Mouse (Mus musculus) heart, embryonic 10.5 days (tissue): ENCODE results near the gene Mccc1. TPM values are rescaled to one million over a fixed set of nuclear protein-coding genes. Genes with fewer than 3 reads are reported as not detected.

Source experiments
- DNase-seq: peaks from one replicate; pipeline ENCODE4 v3.0.0-alpha.2; 2017; ENCODE audit warnings: low spot score
- H3K27ac ChIP-seq: fragments of 300-500 bp; sonication (generic); 2 replicates; pipeline ENCODE4 v1.5.1; 2016; ENCODE audit warnings: mild to moderate bottlenecking
- H3K27me3 ChIP-seq: fragments of 300-500 bp; sonication (generic); 2 replicates; pipeline ENCODE4 v1.6.1; 2016; ENCODE audit warnings: mild to moderate bottlenecking; ENCODE audit not compliant: poor library complexity, insufficient read depth, severe bottlenecking
- H3K36me3 ChIP-seq: fragments of 300-500 bp; sonication (generic); 2 replicates; pipeline ENCODE4 v1.6.1; 2016; ENCODE audit warnings: mild to moderate bottlenecking, moderate library complexity
- H3K4me1 ChIP-seq: fragments of 300-500 bp; sonication (generic); 2 replicates; pipeline ENCODE4 v1.6.1; 2016; ENCODE audit warnings: mild to moderate bottlenecking
- H3K4me3 ChIP-seq: fragments of 300-500 bp; sonication (generic); 2 replicates; pipeline ENCODE4 v1.5.1; 2016; ENCODE audit warnings: mild to moderate bottlenecking, moderate library complexity
- H3K9me3 ChIP-seq: fragments of 300-500 bp; sonication (generic); 2 replicates; pipeline ENCODE4 v1.6.1; 2016; ENCODE audit warnings: mild to moderate bottlenecking, moderate library complexity
- WGBS: fragments of 180-500 bp; shearing (Covaris S2); methylation state at CpG from one replicate; pipeline ENCODE4 v1.1.7; 2016; 5-methylcytosine and 5-hydroxymethylcytosine counted together
- polyA plus RNA-seq: library from polyadenylated mRNA; unstranded; fragments of >200 nt; fragmentation: Nextera tagmentation; extraction: Ambion mirVana; gene quantifications from 2 replicates; pipeline ENCODE4 v1.2.1, GENCODE M21; 2016

Mccc1 gene
- polyA plus RNA-seq, 1 experiment from 2014 or later: 45.5 TPM

DNA sequence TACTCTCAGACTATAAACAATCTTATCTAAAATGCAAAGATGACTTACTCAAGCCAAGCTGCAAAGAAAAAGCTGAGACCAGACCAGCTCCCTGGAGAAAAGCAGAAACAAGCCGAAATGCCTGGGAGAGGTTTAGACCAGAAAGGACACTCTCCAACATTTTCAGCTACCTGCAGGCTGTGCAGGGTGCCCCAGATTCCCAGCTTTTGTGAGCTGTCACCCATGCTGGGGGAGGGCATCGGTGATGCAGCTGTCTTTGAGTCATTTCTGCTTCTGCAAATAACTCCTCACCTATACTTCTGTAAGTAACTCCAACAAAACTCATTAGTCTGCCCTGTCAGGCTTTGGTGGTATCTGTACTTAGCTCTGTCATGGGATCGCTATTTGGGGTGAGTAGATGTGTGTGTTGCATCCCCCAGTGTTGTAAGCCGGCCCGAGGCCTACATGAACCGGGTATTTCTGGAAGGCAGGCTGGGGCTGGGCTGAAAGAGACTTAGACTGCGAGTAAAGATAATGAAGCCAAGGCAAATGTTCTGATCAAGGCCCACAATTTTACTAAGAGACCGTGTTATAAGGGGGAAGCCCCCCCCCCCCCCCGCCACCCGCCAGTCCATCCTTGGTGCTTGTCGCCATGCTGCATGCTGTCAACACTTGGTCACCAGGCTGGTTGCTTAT lies 45.4 kb downstream of the Mccc1 start:
- peak; percentile 57 for DNase-seq
- no peak overlapping the region for H3K4me3 ChIP-seq
- H3K4me1 ChIP-seq: no peaks in the 10 kb centered on the region
- WGBS: 88% methylated on average over 11 of the region's 11 CpGs
- no peaks in the 10 kb centered on the region for H3K27me3 ChIP-seq
- H3K9me3 ChIP-seq: no peaks in the 10 kb centered on the region
- H3K36me3 ChIP-seq: peaks cover 20% of the 10 kb centered on the region; the same call in 1 of the 2 replicates
- no peak overlapping the region for H3K27ac ChIP-seq

DNA sequence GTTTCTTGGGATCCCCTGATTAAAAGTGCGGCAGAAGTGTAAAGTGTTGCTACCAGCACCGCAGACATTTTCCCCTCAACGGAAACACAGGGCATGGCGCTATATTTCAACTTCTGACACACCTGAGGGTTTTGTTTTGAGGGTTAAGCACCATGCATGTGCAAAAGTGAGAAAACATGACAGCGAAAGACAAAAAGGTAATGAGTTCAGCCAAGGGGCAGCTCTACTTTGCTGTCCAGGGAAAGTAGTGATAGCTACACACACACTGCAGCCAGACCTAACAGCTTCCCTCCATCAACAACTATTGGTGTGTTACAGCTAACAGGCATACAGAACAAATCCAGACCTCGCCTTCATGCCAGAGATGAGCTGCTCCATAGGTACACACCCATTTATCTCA lies 46.7 kb downstream of the Mccc1 start:
- peaks cover 12% of the 10 kb centered on the region; the same call in 1 of the 2 replicates for H3K36me3 ChIP-seq
- H3K27me3 ChIP-seq: no peaks in the 10 kb centered on the region
- DNase-seq: peak; percentile 52
- no peak overlapping the region for H3K4me3 ChIP-seq
- H3K4me1 ChIP-seq: no peaks in the 10 kb centered on the region
- no peak overlapping the region for H3K27ac ChIP-seq
- WGBS: 87% methylated on average over 6 of the region's 6 CpGs
- H3K9me3 ChIP-seq: no peaks in the 10 kb centered on the region

DNA sequence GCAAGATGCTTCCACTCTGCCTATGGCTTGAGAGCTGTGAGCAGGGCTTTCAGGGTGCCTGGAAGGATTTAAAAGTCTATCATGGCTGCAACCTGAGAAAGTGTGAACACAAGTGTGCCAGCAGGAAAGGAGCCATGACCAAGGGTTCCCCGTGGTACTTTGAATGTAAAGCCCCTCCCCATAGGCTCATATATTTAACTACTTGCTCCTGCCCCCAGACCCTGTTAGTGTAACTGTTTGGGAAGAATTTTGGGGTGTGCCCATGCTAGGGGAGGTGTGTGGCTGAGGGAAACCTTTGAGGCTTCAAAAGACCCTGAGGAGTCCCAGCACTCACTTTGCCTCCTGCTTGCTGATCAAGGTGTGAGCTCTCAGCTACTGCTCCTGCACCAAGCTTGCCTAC lies 47.3 kb downstream of the Mccc1 start:
- 33% methylated on average over 1 of the region's 1 CpGs for WGBS
- Histone ChIP-seq H3K4me3 (no peak overlapping the region), H3K36me3 (peaks cover 7% of the 10 kb centered on the region; the same call in 1 of the 2 replicates), H3K27me3 (no peaks in the 10 kb centered on the region), H3K27ac (no peak overlapping the region), H3K9me3 (no peaks in the 10 kb centered on the region), H3K4me1 (no peaks in the 10 kb centered on the region)
- peak; percentile 72 for DNase-seq

- 83% methylated on average over 7 of the region's 7 CpGs for WGBS
- no peaks in the 10 kb centered on the region for H3K36me3 ChIP-seq
These were observed 52.3 kb downstream of the Mccc1 start for GRCm38 (mm10) chr3:35948197-35948596.

DNA sequence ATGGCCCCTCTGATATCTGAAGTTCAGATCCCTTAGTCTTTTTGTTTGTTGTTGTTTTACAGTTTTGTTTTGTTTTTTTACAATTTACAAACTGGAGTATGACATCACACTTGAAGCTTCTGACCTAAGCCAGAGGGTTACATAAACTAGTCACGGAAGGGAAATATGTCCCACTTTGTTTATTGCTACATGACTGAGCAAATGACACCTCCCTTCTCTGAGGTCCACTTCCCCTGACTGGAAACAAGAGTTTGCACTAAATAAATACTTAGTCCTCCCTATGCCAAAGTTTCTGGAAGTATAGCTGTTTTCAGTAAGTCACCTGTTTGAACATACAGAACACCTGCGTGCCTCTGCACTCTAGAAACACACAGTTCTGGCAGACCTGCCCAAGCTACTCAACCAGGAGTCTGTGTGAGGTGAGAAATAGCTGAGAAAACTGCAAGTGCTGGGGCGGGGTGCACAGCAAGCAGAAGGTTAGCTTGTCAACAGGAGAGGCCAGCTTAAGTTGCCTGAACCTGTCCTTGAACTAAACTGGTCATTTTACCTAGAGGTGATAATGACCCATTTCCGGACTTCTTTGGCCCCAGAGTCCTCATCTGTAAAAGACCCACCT lies 59.9 kb downstream of the Mccc1 start:
- H3K4me1 ChIP-seq: no peaks in the 10 kb centered on the region
- 80% methylated on average over 4 of the region's 4 CpGs for WGBS
- H3K27ac ChIP-seq: no peak overlapping the region
- no peak overlapping the region for H3K4me3 ChIP-seq
- no peaks in the 10 kb centered on the region for H3K9me3 ChIP-seq
- peak; percentile 47 for DNase-seq
- no peaks in the 10 kb centered on the region for H3K27me3 ChIP-seq
- 0 out of 2 replicates have a peak, but pooled peaks cover 3% of the 10 kb centered on the region for H3K36me3 ChIP-seq

More at GRCm38 (mm10) chr3:35948197-35948596, 52.3 kb downstream of the Mccc1 start:
- H3K27me3 ChIP-seq: no peaks in the 10 kb centered on the region
- H3K4me3 ChIP-seq: no peak overlapping the region
- no peaks in the 10 kb centered on the region for H3K9me3 ChIP-seq
- H3K4me1 ChIP-seq: no peaks in the 10 kb centered on the region
- no peak overlapping the region for H3K27ac ChIP-seq
- peak; percentile 41 for DNase-seq

GRCm38 (mm10) chr3:35940047-35940446 lies 60.4 kb downstream of the Mccc1 start:
- H3K27ac ChIP-seq: no peak overlapping the region
- H3K9me3 ChIP-seq: no peaks in the 10 kb centered on the region
- no peaks in the 10 kb centered on the region for H3K27me3 ChIP-seq
- H3K36me3 ChIP-seq: 0 out of 2 replicates have a peak, but pooled peaks cover 3% of the 10 kb centered on the region
- no peak for DNase-seq
- WGBS: 43% methylated on average over 2 of the region's 2 CpGs
- no peak overlapping the region for H3K4me3 ChIP-seq
- no peaks in the 10 kb centered on the region for H3K4me1 ChIP-seq

DNA sequence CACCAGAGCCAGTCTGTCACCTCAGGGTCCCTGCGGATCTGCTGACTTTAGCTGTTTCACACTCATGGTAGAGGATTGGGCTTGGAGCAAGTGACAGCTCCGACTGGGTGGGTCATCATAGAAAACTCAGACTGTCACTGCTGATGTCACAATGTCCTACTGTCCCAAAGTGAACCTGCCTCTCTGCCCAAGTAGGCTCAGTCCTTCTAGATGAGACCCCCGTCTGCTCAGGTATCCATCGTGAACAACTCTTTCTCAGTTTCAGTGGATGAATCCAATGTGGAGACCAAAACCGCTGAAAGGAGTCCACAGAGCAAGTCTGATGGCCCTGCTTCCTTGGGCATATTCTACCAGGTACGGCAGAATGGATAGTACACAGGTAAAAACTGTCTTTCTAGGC lies 63.1 kb downstream of the Mccc1 start, which contains the start of gene Dcun1d1:
Gene Dcun1d1, minus strand, starts transcription at position 101 of the 400 bp plus-strand sequence.
- Histone ChIP-seq H3K27me3 (no peaks in the 10 kb centered on the region), H3K4me1 (peaks cover 8% of the 10 kb centered on the region; the same call in 1 of the 2 replicates)

GRCm38 (mm10) chr3:35933405-35933777 lies 67.1 kb downstream of the Mccc1 start:
- H3K36me3 ChIP-seq: no peaks in the 10 kb centered on the region
- H3K27ac ChIP-seq: peak overlapping the region; percentile 98
- peaks cover 31% of the 10 kb centered on the region for H3K4me1 ChIP-seq
- peak; percentile 80 for DNase-seq
- H3K27me3 ChIP-seq: no peaks in the 10 kb centered on the region
- under 1% methylated on average over 14 of the region's 14 CpGs for WGBS
- H3K4me3 ChIP-seq: peak overlapping the region; percentile 91
- no peaks in the 10 kb centered on the region for H3K9me3 ChIP-seq

More for the DNA sequence above, 63.1 kb downstream of the Mccc1 start, which contains the start of gene Dcun1d1:
- DNase-seq: no peak
- no peak within 1 kb of the TSS for H3K4me3 ChIP-seq
- H3K36me3 ChIP-seq: 0 out of 2 replicates have a peak, but pooled peaks cover 3% of the 10 kb centered on the region
- no peaks in the 10 kb centered on the region for H3K9me3 ChIP-seq
- no peak within 1 kb of the TSS for H3K27ac ChIP-seq
- WGBS: 88% methylated on average over 6 of the region's 6 CpGs

GRCm38 (mm10) chr3:35932735-35933404 lies 67.6 kb downstream of the Mccc1 start:
- 2% methylated on average over 53 of the region's 73 CpGs for WGBS
- peaks cover 31% of the 10 kb centered on the region for H3K4me1 ChIP-seq
- no peaks in the 10 kb centered on the region for H3K27me3 ChIP-seq
- H3K36me3 ChIP-seq: no peaks in the 10 kb centered on the region
- peak overlapping the region; percentile 98 for H3K27ac ChIP-seq
- DNase-seq: peak; percentile 88
- H3K9me3 ChIP-seq: no peaks in the 10 kb centered on the region
- H3K4me3 ChIP-seq: peak overlapping the region; percentile 91

- no peaks in the 10 kb centered on the region for H3K36me3 ChIP-seq
- H3K27me3 ChIP-seq: no peaks in the 10 kb centered on the region
- H3K4me3 ChIP-seq: peak overlapping the region; percentile 91
- H3K9me3 ChIP-seq: no peaks in the 10 kb centered on the region
- under 1% methylated on average over 65 of the region's 65 CpGs for whole genome bisulfite sequencing
- no peak for DNase-seq
- H3K27ac ChIP-seq: peak overlapping the region; percentile 98
- peaks cover 31% of the 10 kb centered on the region for H3K4me1 ChIP-seq
These were observed 68.4 kb downstream of the Mccc1 start for GRCm38 (mm10) chr3:35931896-35932727.

GRCm38 (mm10) chr3:35931359-35931758 lies 69.1 kb downstream of the Mccc1 start:
- peak overlapping the region; percentile 91 for H3K4me3 ChIP-seq
- no peak for DNase-seq
- WGBS: 42% methylated on average over 7 of the region's 7 CpGs
- H3K36me3 ChIP-seq: no peaks in the 10 kb centered on the region
- peak overlapping the region; percentile 98 for H3K27ac ChIP-seq
- H3K27me3 ChIP-seq: no peaks in the 10 kb centered on the region
- H3K4me1 ChIP-seq: peaks cover 31% of the 10 kb centered on the region
- H3K9me3 ChIP-seq: no peaks in the 10 kb centered on the region

DNA sequence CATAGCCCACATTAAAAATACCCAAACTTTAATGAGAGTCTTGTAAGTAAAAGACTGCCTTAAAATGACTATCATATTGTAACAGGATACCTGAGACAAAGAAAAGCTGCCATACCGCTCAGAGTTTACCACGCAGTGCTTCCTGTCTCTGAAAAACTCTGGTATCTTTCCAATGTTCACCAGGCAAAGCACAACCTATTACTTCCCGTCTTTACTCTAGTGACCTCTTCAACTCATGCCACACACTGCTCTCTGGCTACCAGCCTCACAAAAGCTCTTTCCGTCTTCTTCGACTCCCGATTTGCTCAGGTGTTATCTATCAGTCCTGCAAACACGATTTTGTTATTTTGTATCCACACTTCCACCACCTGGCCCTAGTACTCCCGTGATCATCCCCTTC lies 70.6 kb downstream of the Mccc1 start:
- Histone ChIP-seq H3K27me3 (no peaks in the 10 kb centered on the region), H3K27ac (0 out of 2 replicates have a peak overlapping the region, but pooled peaks have one; percentile 47), H3K9me3 (no peaks in the 10 kb centered on the region), H3K4me3 (no peak overlapping the region), H3K4me1 (peaks cover 31% of the 10 kb centered on the region), H3K36me3 (no peaks in the 10 kb centered on the region)
- no peak for DNase-seq
- WGBS: 28% methylated on average over 8 of the region's 8 CpGs
